Mouse (Mus musculus) heart, embryonic 15.5 days (tissue): ENCODE results near the gene Cdc45. TPM values are rescaled to one million over a fixed set of nuclear protein-coding genes. Genes with fewer than 3 reads are reported as not detected.
A peak's percentile ranks its signal among the peaks of the same experiment; 100 is the strongest.

ENCODE experiments used
- ATAC-seq: fragments of 200-750 bp; cut with Nextera tagmentation; replicated peaks from 2 replicates; pipeline ENCODE4 v1.8.0; 2017; ENCODE audit warnings: low read depth, moderate TSS enrichment; ENCODE audit not compliant: insufficient number of reproducible peaks, insufficient read depth, low FRiP score
- H3K27ac ChIP-seq: fragments of 300-500 bp; sonication (generic); 2 replicates; pipeline ENCODE4 v1.5.1; 2015; ENCODE audit warnings: mild to moderate bottlenecking, inconsistent platforms
- H3K27me3 ChIP-seq: fragments of 300-500 bp; sonication (generic); 2 replicates; pipeline ENCODE4 v1.6.1; 2015; ENCODE audit warnings: inconsistent platforms
- H3K36me3 ChIP-seq: fragments of 300-500 bp; sonication (generic); 2 replicates; pipeline ENCODE4 v1.6.1; 2015; ENCODE audit warnings: mild to moderate bottlenecking, inconsistent platforms
- H3K4me1 ChIP-seq: fragments of 300-500 bp; sonication (generic); replicated peaks from 2 replicates; pipeline ENCODE4 v1.6.1; 2015; ENCODE audit warnings: inconsistent platforms
- H3K4me2 ChIP-seq: fragments of 300-500 bp; sonication (generic); 2 replicates; pipeline ENCODE4 v1.6.1; 2015; ENCODE audit warnings: inconsistent platforms, mild to moderate bottlenecking, moderate library complexity
- H3K4me3 ChIP-seq: fragments of 300-500 bp; sonication (generic); 2 replicates; pipeline ENCODE4 v1.5.1; 2015; ENCODE audit warnings: mild to moderate bottlenecking, inconsistent platforms
- H3K9ac ChIP-seq: fragments of 300-500 bp; sonication (generic); 2 replicates; pipeline ENCODE4 v1.6.1; 2015; ENCODE audit warnings: mild to moderate bottlenecking, inconsistent platforms
- H3K9me3 ChIP-seq: fragments of 300-500 bp; sonication (generic); replicated peaks from 2 replicates; pipeline ENCODE4 v1.6.1; 2016; ENCODE audit warnings: inconsistent platforms
- WGBS: fragments of 180-500 bp; shearing (Covaris S2); methylation state at CpG from one replicate; pipeline ENCODE4 v1.1.7; 2015; ENCODE audit warnings: mixed read lengths; 5-methylcytosine and 5-hydroxymethylcytosine counted together
- polyA plus RNA-seq: library from polyadenylated mRNA; unstranded; fragments of >200 nt; fragmentation: Nextera tagmentation; extraction: Ambion mirVana; gene quantifications from 2 replicates; pipeline ENCODE4 v1.2.1, GENCODE M21; 2015

The Cdc45 gene
- polyA plus RNA-seq, 1 experiment from 2014 or later, result 27.9 TPM

- H3K36me3 ChIP-seq, result peaks cover 45% of the 10 kb centered on the region
- no peak overlapping the region for H3K27ac ChIP-seq
- H3K4me2 ChIP-seq, result no peak overlapping the region
- WGBS, result 78% methylated on average over 10 of the region's 10 CpGs
- no peaks in the 10 kb centered on the region for H3K27me3 ChIP-seq
- ATAC-seq, result no peak
- H3K4me1 ChIP-seq, result no peaks in the 10 kb centered on the region
- no peak overlapping the region for H3K4me3 ChIP-seq
- no peaks in the 10 kb centered on the region for H3K9me3 ChIP-seq
- H3K9ac ChIP-seq, result no peak overlapping the region
Measured at GRCm38 (mm10) chr16:18788627-18789406, 23.0 kb downstream of the Cdc45 start.

GRCm38 (mm10) chr16:18786652-18787051 is 25.1 kb downstream of the Cdc45 start:
- Histone ChIP-seq H3K27me3 (no peaks in the 10 kb centered on the region), H3K4me2 (no peak overlapping the region), H3K27ac (no peak overlapping the region), H3K36me3 (peaks cover 55% of the 10 kb centered on the region), H3K9me3 (no peaks in the 10 kb centered on the region), H3K9ac (no peak overlapping the region), H3K4me3 (no peak overlapping the region), H3K4me1 (no peaks in the 10 kb centered on the region)
- 92% methylated on average over 10 of the region's 10 CpGs for WGBS
- no peak for ATAC-seq

GRCm38 (mm10) chr16:18785485-18785884 is 26.3 kb downstream of the Cdc45 start:
- no peak overlapping the region for H3K4me3 ChIP-seq
- 63% methylated on average over 1 of the region's 1 CpGs for WGBS
- no peaks in the 10 kb centered on the region for H3K4me1 ChIP-seq
- H3K36me3 ChIP-seq, result peaks cover 46% of the 10 kb centered on the region
- no peaks in the 10 kb centered on the region for H3K27me3 ChIP-seq
- no peaks in the 10 kb centered on the region for H3K9me3 ChIP-seq
- H3K4me2 ChIP-seq, result no peak overlapping the region
- no peak for ATAC-seq
- no peak overlapping the region for H3K27ac ChIP-seq
- no peak overlapping the region for H3K9ac ChIP-seq

GRCm38 (mm10) chr16:18785025-18785424 is 26.8 kb downstream of the Cdc45 start:
- H3K9ac ChIP-seq, result no peak overlapping the region
- no peaks in the 10 kb centered on the region for H3K4me1 ChIP-seq
- ATAC-seq, result no peak
- no peak overlapping the region for H3K4me2 ChIP-seq
- no peak overlapping the region for H3K4me3 ChIP-seq
- no peak overlapping the region for H3K27ac ChIP-seq
- WGBS, result 91% methylated on average over 7 of the region's 7 CpGs
- no peaks in the 10 kb centered on the region for H3K27me3 ChIP-seq
- peaks cover 42% of the 10 kb centered on the region for H3K36me3 ChIP-seq
- H3K9me3 ChIP-seq, result no peaks in the 10 kb centered on the region

GRCm38 (mm10) chr16:18781810-18782209 is 30.0 kb downstream of the Cdc45 start:
- H3K4me2 ChIP-seq, result no peak overlapping the region
- ATAC-seq, result no peak
- peaks cover 25% of the 10 kb centered on the region for H3K27me3 ChIP-seq
- H3K27ac ChIP-seq, result no peak overlapping the region
- no peaks in the 10 kb centered on the region for H3K9me3 ChIP-seq
- peaks cover 31% of the 10 kb centered on the region for H3K36me3 ChIP-seq
- 82% methylated on average over 10 of the region's 10 CpGs for WGBS
- H3K4me3 ChIP-seq, result no peak overlapping the region
- H3K4me1 ChIP-seq, result peaks cover 9% of the 10 kb centered on the region
- H3K9ac ChIP-seq, result no peak overlapping the region

- peak overlapping the region; percentile 49 for H3K4me3 ChIP-seq
Measured at GRCm38 (mm10) chr16:18778461-18778860, 33.3 kb downstream of the Cdc45 start.

GRCm38 (mm10) chr16:18777101-18778080 is 34.4 kb downstream of the Cdc45 start:
- ATAC-seq, result 0 out of 2 replicates have a peak, but pooled peaks have one; percentile 16
- no peaks in the 10 kb centered on the region for H3K9me3 ChIP-seq
- H3K4me1 ChIP-seq, result peaks cover 18% of the 10 kb centered on the region
- WGBS, result 2% methylated on average over 80 of the region's 80 CpGs
- peak overlapping the region; percentile 49 for H3K4me3 ChIP-seq
- peaks cover 47% of the 10 kb centered on the region for H3K27me3 ChIP-seq
- H3K4me2 ChIP-seq, result peak overlapping the region; percentile 76
- H3K36me3 ChIP-seq, result peaks cover 7% of the 10 kb centered on the region; the same call in 1 of the 2 replicates
- H3K27ac ChIP-seq, result 0 out of 2 replicates have a peak overlapping the region, but pooled peaks have one; percentile 25
- peak overlapping the region; percentile 42 for H3K9ac ChIP-seq

More at GRCm38 (mm10) chr16:18778461-18778860, 33.3 kb downstream of the Cdc45 start:
- WGBS, result 43% methylated on average over 2 of the region's 2 CpGs
- H3K36me3 ChIP-seq, result peaks cover 13% of the 10 kb centered on the region
- ATAC-seq, result no peak
- no peak overlapping the region for H3K27ac ChIP-seq
- H3K9me3 ChIP-seq, result no peaks in the 10 kb centered on the region
- peaks cover 47% of the 10 kb centered on the region for H3K27me3 ChIP-seq
- H3K4me1 ChIP-seq, result peaks cover 18% of the 10 kb centered on the region
- no peak overlapping the region for H3K9ac ChIP-seq
- H3K4me2 ChIP-seq, result peak overlapping the region; percentile 76

- Histone ChIP-seq H3K9ac (peak within 1 kb of the TSS; percentile 42), H3K27ac (peak within 1 kb of the TSS; percentile 70), H3K4me2 (peak within 1 kb of the TSS; percentile 76), H3K4me1 (peaks cover 18% of the 10 kb centered on the region), H3K4me3 (peak within 1 kb of the TSS; percentile 49), H3K27me3 (peaks cover 47% of the 10 kb centered on the region), H3K9me3 (no peaks in the 10 kb centered on the region), H3K36me3 (no peaks in the 10 kb centered on the region)
- 8% methylated on average over 19 of the region's 19 CpGs for WGBS
- ATAC-seq, result peak; percentile 63
Measured at GRCm38 (mm10) chr16:18776556-18777100, 35.2 kb downstream of the Cdc45 start, which contains the start of gene Cldn5. Gene Cldn5, plus strand, starts transcription at chr16:18776847.

- Histone ChIP-seq H3K9me3 (no peaks in the 10 kb centered on the region), H3K36me3 (no peaks in the 10 kb centered on the region), H3K4me2 (peak overlapping the region; percentile 76), H3K4me1 (peaks cover 18% of the 10 kb centered on the region), H3K27me3 (peaks cover 47% of the 10 kb centered on the region), H3K4me3 (peak overlapping the region; percentile 49), H3K9ac (no peak overlapping the region), H3K27ac (peak overlapping the region; percentile 70)
- WGBS, result 40% methylated on average over 18 of the region's 18 CpGs
- ATAC-seq, result no peak
Measured at GRCm38 (mm10) chr16:18775621-18776555, 35.9 kb downstream of the Cdc45 start.

GRCm38 (mm10) chr16:18773936-18774335 is 37.9 kb downstream of the Cdc45 start:
- Histone ChIP-seq H3K9me3 (no peaks in the 10 kb centered on the region), H3K4me2 (no peak overlapping the region), H3K9ac (no peak overlapping the region), H3K4me3 (no peak overlapping the region), H3K36me3 (no peaks in the 10 kb centered on the region), H3K27me3 (peaks cover 43% of the 10 kb centered on the region), H3K4me1 (peaks cover 18% of the 10 kb centered on the region), H3K27ac (peak overlapping the region; percentile 31; the same call in 1 of the 2 replicates)
- no peak for ATAC-seq
- WGBS, result 25% methylated on average over 2 of the region's 2 CpGs
